Mouse (Mus musculus) hindbrain, embryonic 14.5 days (tissue): ENCODE measurements at regions not wholly inside any gene's neighbourhood (a gene's known extent, or its start where the extent isn't known, plus 50 kb on each side); places are given as distances from the start of the nearest gene placed in this dataset.

ENCODE experiments used
- ATAC-seq: fragments of 200-750 bp; cut with Nextera tagmentation; 2 replicates; pipeline ENCODE4 v1.8.0; 2017; ENCODE audit warnings: moderate number of reproducible peaks, mild to moderate bottlenecking, moderate TSS enrichment, moderate library complexity; ENCODE audit not compliant: low FRiP score
- DNase-seq: peaks from one replicate; pipeline ENCODE4 v3.0.0-alpha.2; 2015; ENCODE audit warnings: low spot score
- H3K27ac ChIP-seq: fragments of 300-500 bp; sonication (generic); 2 replicates; pipeline ENCODE4 v1.5.1; 2014; ENCODE audit warnings: mild to moderate bottlenecking, moderate library complexity
- H3K27me3 ChIP-seq: fragments of 300-500 bp; sonication (generic); 2 replicates; pipeline ENCODE4 v1.6.1; 2014; ENCODE audit warnings: mild to moderate bottlenecking, low read length, mixed read lengths; ENCODE audit not compliant: control insufficient read depth, insufficient read depth
- H3K36me3 ChIP-seq: fragments of 300-500 bp; sonication (generic); replicated peaks from 2 replicates; pipeline ENCODE4 v1.6.1; 2014; ENCODE audit not compliant: control insufficient read depth, insufficient read depth
- H3K4me1 ChIP-seq: fragments of 300-500 bp; sonication (generic); replicated peaks from 2 replicates; pipeline ENCODE4 v1.6.1; 2014; ENCODE audit warnings: antibody characterized with exemption, low read length, mixed read lengths; ENCODE audit not compliant: control insufficient read depth, insufficient read depth
- H3K4me2 ChIP-seq: fragments of 300-500 bp; sonication (generic); replicated peaks from 2 replicates; pipeline ENCODE4 v1.6.1; 2014; ENCODE audit warnings: mild to moderate bottlenecking, moderate library complexity
- H3K4me3 ChIP-seq: fragments of 300-500 bp; sonication (generic); replicated peaks from 2 replicates; pipeline ENCODE4 v1.5.1; 2014; ENCODE audit warnings: mild to moderate bottlenecking, low read length
- H3K9ac ChIP-seq: fragments of 300-500 bp; sonication (generic); 2 replicates; pipeline ENCODE4 v1.6.1; 2014
- H3K9me3 ChIP-seq: fragments of 300-500 bp; sonication (generic); 2 replicates; pipeline ENCODE4 v1.6.1; 2016; ENCODE audit warnings: low read length; ENCODE audit not compliant: control insufficient read depth
- WGBS: fragments of 180-500 bp; shearing (Covaris S2); extraction: QIAGEN DNeasy Blood & Tissue Kit; methylation state at CpG from one replicate; pipeline ENCODE4 v1.1.7; 2014; 5-methylcytosine and 5-hydroxymethylcytosine counted together

DNA sequence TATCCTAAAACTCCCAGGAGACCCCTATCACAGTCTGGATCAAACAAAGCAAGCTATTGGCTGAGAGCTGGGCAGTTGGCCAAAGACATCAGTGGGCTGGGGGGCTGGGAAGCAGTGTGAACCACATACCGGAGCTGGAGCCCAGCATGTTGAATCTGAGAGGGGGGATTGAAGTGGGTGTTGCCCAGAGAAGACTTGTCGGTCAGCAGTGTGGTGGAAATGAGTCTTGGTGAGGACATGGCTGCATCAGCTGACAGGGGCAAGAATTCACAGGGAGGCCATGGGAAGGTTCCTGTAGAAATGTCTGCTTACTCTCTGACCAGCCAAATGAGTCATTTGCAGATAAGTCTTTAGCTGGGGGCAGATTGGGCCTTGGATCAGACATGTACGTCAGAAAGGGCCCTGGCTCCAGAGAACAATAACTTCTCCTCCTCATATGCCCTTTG is 184.6 kb downstream of the Fndc1 start:
- no peaks in the 10 kb centered on the region for H3K27me3 ChIP-seq
- no peak overlapping the region for H3K4me2 ChIP-seq
- H3K9me3 ChIP-seq, result 0 out of 2 replicates have a peak, but pooled peaks cover 1% of the 10 kb centered on the region
- 34% methylated on average over 3 of the region's 3 CpGs for WGBS
- no peak overlapping the region for H3K9ac ChIP-seq
- H3K27ac ChIP-seq, result no peak overlapping the region
- DNase-seq (peak; percentile 66), ATAC-seq (peak; percentile 51; the same call in 1 of the 2 replicates)
- H3K36me3 ChIP-seq, result no peaks in the 10 kb centered on the region
- H3K4me1 ChIP-seq, result peaks cover 7% of the 10 kb centered on the region
- no peak overlapping the region for H3K4me3 ChIP-seq

GRCm38 (mm10) chr17:7634291-7634664 is 192.8 kb downstream of the Fndc1 start:
- Histone ChIP-seq H3K4me1 (0 out of 2 replicates have a peak, but pooled peaks cover 2% of the 10 kb centered on the region), H3K36me3 (no peaks in the 10 kb centered on the region), H3K4me3 (no peak overlapping the region), H3K27me3 (no peaks in the 10 kb centered on the region), H3K9me3 (0 out of 2 replicates have a peak, but pooled peaks cover 6% of the 10 kb centered on the region), H3K4me2 (no peak overlapping the region), H3K9ac (no peak overlapping the region), H3K27ac (no peak overlapping the region)
- ATAC-seq (no peak), DNase-seq (no peak)
- WGBS, result 73% methylated on average over 5 of the region's 5 CpGs

DNA sequence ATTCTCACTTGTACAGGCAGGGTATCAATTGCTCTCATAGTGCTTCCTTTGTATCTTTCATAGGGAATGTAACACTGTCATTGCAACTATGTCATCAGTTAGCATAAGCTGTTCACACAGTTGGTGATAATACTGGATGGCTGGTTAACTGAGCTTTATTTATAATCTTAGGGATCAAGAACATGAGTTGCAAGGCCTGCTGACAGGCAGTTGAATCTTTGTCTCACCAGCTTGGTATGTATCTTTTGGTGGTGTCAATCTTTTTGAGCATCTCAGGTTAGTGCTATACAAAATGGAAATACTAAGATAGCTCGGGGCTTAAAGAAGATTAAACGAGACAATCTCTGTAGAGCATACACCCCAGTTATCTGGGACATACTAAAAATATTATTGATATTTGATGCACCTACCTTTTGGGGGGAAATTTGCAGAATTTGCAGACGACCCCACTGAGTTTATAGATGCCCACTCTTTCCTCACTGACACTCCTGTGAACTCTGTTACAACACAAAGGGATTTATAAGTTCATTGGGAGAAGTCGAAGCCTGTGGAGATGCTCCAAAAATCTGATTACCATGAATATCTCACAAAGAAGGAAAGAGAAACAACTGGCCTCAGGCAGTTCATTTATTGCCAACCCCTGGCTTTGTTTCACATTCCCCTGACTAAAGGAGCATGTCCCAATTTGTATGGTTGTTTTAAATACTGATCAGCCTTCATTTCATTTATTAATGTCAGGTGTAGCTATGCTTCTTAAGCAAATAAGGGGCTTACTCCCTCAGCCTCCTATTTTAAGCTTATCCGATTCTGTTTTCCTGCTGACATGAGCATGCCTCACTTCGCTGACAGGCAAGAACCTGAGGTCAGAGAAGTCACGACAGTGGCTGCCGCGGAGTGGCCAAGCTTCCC is 193.5 kb downstream of the Fndc1 start:
- H3K9me3 ChIP-seq, result 0 out of 2 replicates have a peak, but pooled peaks cover 8% of the 10 kb centered on the region
- H3K4me3 ChIP-seq, result no peak overlapping the region
- no peak overlapping the region for H3K9ac ChIP-seq
- H3K4me1 ChIP-seq, result 0 out of 2 replicates have a peak, but pooled peaks cover 2% of the 10 kb centered on the region
- H3K36me3 ChIP-seq, result no peaks in the 10 kb centered on the region
- H3K27ac ChIP-seq, result no peak overlapping the region
- no peaks in the 10 kb centered on the region for H3K27me3 ChIP-seq
- 55% methylated on average over 9 of the region's 9 CpGs for WGBS
- DNase-seq, result no peak
- no peak for ATAC-seq
- no peak overlapping the region for H3K4me2 ChIP-seq

- Histone ChIP-seq H3K4me3 (no peak overlapping the region), H3K4me1 (no peaks in the 10 kb centered on the region), H3K27ac (no peak overlapping the region), H3K4me2 (no peak overlapping the region), H3K9me3 (0 out of 2 replicates have a peak, but pooled peaks cover 8% of the 10 kb centered on the region), H3K27me3 (no peaks in the 10 kb centered on the region), H3K9ac (no peak overlapping the region), H3K36me3 (no peaks in the 10 kb centered on the region)
- DNase-seq (no peak), ATAC-seq (no peak)
- WGBS, result 84% methylated on average over 3 of the region's 3 CpGs
Observed at GRCm38 (mm10) chr17:7625746-7626145, 201.4 kb downstream of the Fndc1 start.

GRCm38 (mm10) chr17:7623392-7623791 is 203.7 kb downstream of the Fndc1 start:
- no peak overlapping the region for H3K4me3 ChIP-seq
- DNase-seq, result no peak
- no peak overlapping the region for H3K27ac ChIP-seq
- no peak for ATAC-seq
- no peaks in the 10 kb centered on the region for H3K9me3 ChIP-seq
- H3K27me3 ChIP-seq, result no peaks in the 10 kb centered on the region
- H3K9ac ChIP-seq, result no peak overlapping the region
- WGBS, result 89% methylated on average over 3 of the region's 3 CpGs
- H3K4me2 ChIP-seq, result no peak overlapping the region
- no peaks in the 10 kb centered on the region for H3K4me1 ChIP-seq
- H3K36me3 ChIP-seq, result no peaks in the 10 kb centered on the region

DNA sequence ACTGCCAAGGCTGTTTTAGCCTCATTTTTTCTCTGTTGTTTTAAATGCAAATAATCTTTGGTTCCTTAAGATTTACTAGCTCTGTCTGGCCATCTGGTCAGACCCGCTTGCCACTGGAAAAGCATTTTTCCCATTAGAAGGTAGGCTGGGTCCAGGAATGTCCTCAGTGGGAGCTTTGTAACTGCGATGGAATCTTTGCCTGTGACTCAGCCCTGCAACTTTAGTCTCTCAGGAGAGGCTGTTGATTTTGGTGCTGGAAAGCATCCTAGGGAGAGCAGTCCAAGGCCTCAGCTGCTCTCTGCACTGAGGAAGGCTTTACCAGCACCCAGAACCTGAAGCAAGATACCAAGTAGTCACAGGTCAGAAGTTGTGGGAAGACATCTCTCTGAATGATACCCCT is 205.8 kb downstream of the Fndc1 start:
- 85% methylated on average over 2 of the region's 2 CpGs for WGBS
- Histone ChIP-seq H3K4me2 (no peak overlapping the region), H3K36me3 (no peaks in the 10 kb centered on the region), H3K27ac (no peak overlapping the region), H3K4me3 (no peak overlapping the region), H3K27me3 (no peaks in the 10 kb centered on the region), H3K9me3 (no peaks in the 10 kb centered on the region), H3K4me1 (no peaks in the 10 kb centered on the region), H3K9ac (no peak overlapping the region)
- no peak for DNase-seq
- ATAC-seq, result no peak

- H3K9me3 ChIP-seq, result no peaks in the 10 kb centered on the region
- no peak overlapping the region for H3K27ac ChIP-seq
- H3K36me3 ChIP-seq, result no peaks in the 10 kb centered on the region
- ATAC-seq (no peak), DNase-seq (no peak)
- H3K27me3 ChIP-seq, result no peaks in the 10 kb centered on the region
- H3K4me1 ChIP-seq, result no peaks in the 10 kb centered on the region
- no peak overlapping the region for H3K4me3 ChIP-seq
- no peak overlapping the region for H3K9ac ChIP-seq
- no peak overlapping the region for H3K4me2 ChIP-seq
Observed at GRCm38 (mm10) chr17:7620166-7620565, 206.9 kb downstream of the Fndc1 start.

GRCm38 (mm10) chr17:7619641-7620040 is 207.5 kb downstream of the Fndc1 start:
- no peak overlapping the region for H3K27ac ChIP-seq
- no peak overlapping the region for H3K4me2 ChIP-seq
- H3K27me3 ChIP-seq, result no peaks in the 10 kb centered on the region
- DNase-seq (no peak), ATAC-seq (no peak)
- no peaks in the 10 kb centered on the region for H3K4me1 ChIP-seq
- H3K36me3 ChIP-seq, result no peaks in the 10 kb centered on the region
- whole genome bisulfite sequencing, result 78% methylated on average over 5 of the region's 5 CpGs
- no peak overlapping the region for H3K9ac ChIP-seq
- no peaks in the 10 kb centered on the region for H3K9me3 ChIP-seq
- H3K4me3 ChIP-seq, result no peak overlapping the region

- no peak overlapping the region for H3K4me3 ChIP-seq
- no peaks in the 10 kb centered on the region for H3K27me3 ChIP-seq
- H3K4me1 ChIP-seq, result no peaks in the 10 kb centered on the region
- H3K4me2 ChIP-seq, result no peak overlapping the region
- no peak for ATAC-seq
- H3K27ac ChIP-seq, result no peak overlapping the region
- no peak for DNase-seq
- H3K9ac ChIP-seq, result no peak overlapping the region
- no peaks in the 10 kb centered on the region for H3K9me3 ChIP-seq
- H3K36me3 ChIP-seq, result no peaks in the 10 kb centered on the region
- 68% methylated on average over 11 of the region's 11 CpGs for WGBS
Observed at GRCm38 (mm10) chr17:7608046-7608445, 219.1 kb downstream of the Fndc1 start.
